Mouse (Mus musculus): Measurements from ENCODE around the gene Sbno2.

GRCm38 (mm10) chr10:80134421-80134820, 29.1 kb upstream of the Sbno2 start:
- TF ChIP-seq CTCF (IDR thresholded peaks at IDR 0.05) (no peak), POLR2A (IDR thresholded peaks at IDR 0.05; ENCODE audit: insufficient read depth, low read depth, low read length) (no peak), EP300 (IDR thresholded peaks at IDR 0.05; ENCODE audit: insufficient read depth, low read depth, low read length) (no peak)
